Mouse (Mus musculus): ENCODE measurements around the gene Cops7b. TPM values are rescaled to one million over a fixed set of nuclear protein-coding genes. Genes with fewer than 3 reads are reported as not detected.

The Cops7b gene
- polyA plus RNA-seq, 1 experiment from 2014 or later = 64.6 TPM

DNA sequence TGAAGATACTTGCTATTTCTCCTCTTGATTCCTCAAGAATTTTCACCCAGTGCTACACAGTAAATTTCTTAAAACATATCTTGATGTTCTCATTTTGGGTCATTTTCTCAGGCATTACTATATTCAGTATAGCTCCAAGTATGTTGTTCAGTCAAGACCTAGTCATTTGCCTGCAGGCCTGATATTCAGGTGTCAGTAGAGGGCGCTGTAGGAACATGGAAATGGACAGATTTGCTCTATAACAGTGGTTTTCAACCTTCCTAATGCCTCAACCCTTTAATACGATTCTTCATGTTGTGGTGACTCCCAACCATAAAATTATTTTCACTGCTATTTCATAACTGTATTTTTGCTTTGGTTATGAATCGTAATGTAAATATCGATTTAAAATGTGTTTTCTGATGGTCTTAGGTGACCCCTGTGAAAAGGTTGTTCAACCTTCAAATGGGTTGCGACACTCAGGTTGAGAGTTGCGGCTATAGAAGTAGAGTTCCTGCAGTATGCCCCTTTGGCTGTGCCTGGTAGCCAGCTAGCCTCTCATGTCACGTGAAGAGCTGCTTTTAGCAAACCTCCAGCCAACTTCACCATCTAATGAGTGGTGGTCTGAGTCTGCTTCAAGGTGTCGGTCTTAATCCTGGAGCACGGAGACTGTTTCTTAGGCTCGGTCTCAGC lies 35.9 kb downstream of the Cops7b start:
- Histone ChIP-seq H3K36me3 (ENCODE audit: control insufficient read depth, insufficient read depth) (no peaks in the 10 kb centered on the region), H3K4me2 (ENCODE audit: low read length) (no peak overlapping the region), H3K27me3 (replicated peaks; ENCODE audit: control insufficient read depth, insufficient read depth, low read length) (no peaks in the 10 kb centered on the region), H3K4me3 (replicated peaks; ENCODE audit: low read length) (no peak overlapping the region), H3K27ac (ENCODE audit: low read length) (no peak overlapping the region), H3K4me1 (replicated peaks; ENCODE audit: control insufficient read depth, insufficient read depth, low read length) (no peaks in the 10 kb centered on the region), H3K9me3 (ENCODE audit: control insufficient read depth, low read length) (no peaks in the 10 kb centered on the region), H3K9ac (replicated peaks; ENCODE audit: low read depth, low read length) (no peak overlapping the region)
- 61% methylated on average over 10 of the region's 10 CpGs for WGBS
- peak; percentile 67; the same call in 1 of the 2 replicates for ATAC-seq

DNA sequence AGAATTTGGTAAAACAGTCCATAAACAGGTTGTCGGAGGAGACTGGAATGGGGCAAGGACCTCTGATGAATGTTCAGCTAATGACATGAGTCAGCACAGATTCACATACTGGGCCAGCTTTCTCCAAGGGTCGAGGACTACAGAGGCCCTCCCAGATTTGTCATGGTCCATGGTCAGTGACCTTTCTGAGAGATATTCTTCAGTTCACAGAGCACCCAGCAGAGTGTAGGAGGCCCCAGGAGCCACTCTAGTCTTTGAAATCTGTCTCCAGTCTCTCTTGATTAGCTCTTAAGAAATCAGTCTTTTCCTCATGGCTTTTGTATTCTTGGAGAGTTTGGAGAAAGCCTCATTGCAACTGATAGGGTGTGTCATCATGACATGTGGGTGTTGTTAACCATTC lies 39.6 kb downstream of the Cops7b start:
- Histone ChIP-seq H3K27ac (ENCODE audit: low read length) (no peak overlapping the region), H3K9me3 (ENCODE audit: control insufficient read depth, low read length) (no peaks in the 10 kb centered on the region), H3K4me1 (replicated peaks; ENCODE audit: control insufficient read depth, insufficient read depth, low read length) (no peaks in the 10 kb centered on the region), H3K36me3 (ENCODE audit: control insufficient read depth, insufficient read depth) (no peaks in the 10 kb centered on the region), H3K4me2 (ENCODE audit: low read length) (no peak overlapping the region), H3K4me3 (replicated peaks; ENCODE audit: low read length) (no peak overlapping the region), H3K9ac (replicated peaks; ENCODE audit: low read depth, low read length) (no peak overlapping the region), H3K27me3 (replicated peaks; ENCODE audit: control insufficient read depth, insufficient read depth, low read length) (no peaks in the 10 kb centered on the region)
- no peak for ATAC-seq
- WGBS = 73% methylated on average over 2 of the region's 2 CpGs

DNA sequence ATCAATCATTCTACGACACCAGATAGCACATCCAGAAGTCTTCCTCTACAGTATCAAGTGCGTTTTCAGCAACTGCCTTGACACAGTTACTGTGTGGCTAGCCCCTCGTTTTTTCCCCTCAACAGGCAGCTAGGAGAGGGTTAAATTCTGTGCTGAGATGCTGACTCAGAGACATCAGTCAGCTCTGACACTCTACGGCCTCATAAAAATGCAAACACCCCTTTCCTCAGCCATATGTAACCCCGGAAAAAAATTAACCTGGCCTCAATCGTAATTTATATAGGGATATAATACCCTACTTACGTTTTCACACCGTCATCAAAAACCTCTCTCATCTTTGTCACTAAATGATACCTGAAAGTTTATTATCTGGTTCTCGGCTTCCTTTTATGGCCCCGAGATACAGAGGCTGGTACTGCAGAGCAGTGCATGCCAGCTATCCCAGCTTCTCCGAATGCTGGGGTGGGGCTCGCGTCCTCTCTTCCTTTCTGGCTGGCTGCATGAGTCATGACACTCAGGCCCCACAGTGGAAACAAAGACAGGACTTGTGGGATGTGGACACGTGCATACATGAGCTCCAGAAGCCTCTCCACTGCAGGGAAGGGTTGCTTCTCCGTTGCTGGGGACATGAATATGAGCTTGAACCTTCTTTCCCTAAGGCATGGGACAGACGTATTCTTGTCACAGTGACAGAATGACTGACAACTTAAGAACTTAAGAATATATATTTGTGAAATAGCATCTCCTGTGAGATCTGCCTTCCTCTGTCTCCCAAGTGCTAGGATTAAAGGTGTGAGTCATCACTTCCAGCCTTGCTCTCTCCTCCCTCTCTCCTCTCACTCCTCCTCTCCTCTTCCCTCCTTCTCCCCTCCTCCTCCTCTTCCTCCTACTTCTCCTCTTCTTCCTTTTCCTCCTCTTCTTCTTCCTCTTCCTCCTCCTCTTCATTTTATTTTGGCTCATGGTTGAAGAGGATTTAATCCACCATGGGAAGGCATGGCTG lies 40.6 kb downstream of the Cops7b start:
- Histone ChIP-seq H3K9ac (replicated peaks; ENCODE audit: low read depth, low read length) (no peak overlapping the region), H3K4me3 (replicated peaks; ENCODE audit: low read length) (no peak overlapping the region), H3K36me3 (ENCODE audit: control insufficient read depth, insufficient read depth) (no peaks in the 10 kb centered on the region), H3K4me1 (replicated peaks; ENCODE audit: control insufficient read depth, insufficient read depth, low read length) (no peaks in the 10 kb centered on the region), H3K27me3 (replicated peaks; ENCODE audit: control insufficient read depth, insufficient read depth, low read length) (no peaks in the 10 kb centered on the region), H3K27ac (ENCODE audit: low read length) (no peak overlapping the region), H3K9me3 (ENCODE audit: control insufficient read depth, low read length) (no peaks in the 10 kb centered on the region), H3K4me2 (ENCODE audit: low read length) (no peak overlapping the region)
- 72% methylated on average over 16 of the region's 16 CpGs for WGBS
- no peak for ATAC-seq

DNA sequence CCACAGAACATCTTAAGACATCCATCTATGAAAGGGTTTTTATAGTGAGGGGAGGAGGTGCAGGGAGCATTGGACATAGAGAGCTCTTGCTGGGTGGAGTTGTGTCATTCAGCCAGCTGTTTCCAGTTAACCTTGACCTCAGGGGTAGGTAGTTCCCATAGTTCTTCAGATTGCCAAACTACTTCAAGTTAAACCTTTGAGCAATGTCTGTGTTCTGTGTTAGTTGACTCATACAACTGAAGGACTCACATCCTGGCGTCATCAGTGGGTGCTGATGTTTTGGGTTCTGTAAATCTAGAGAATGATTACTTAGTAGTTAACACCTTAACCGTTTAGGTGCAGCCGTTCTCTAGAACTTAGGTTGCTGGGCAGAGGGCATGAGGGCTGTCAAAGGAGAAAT lies 45.6 kb downstream of the Cops7b start:
- H3K4me3 ChIP-seq (replicated peaks; ENCODE audit: low read length) = no peak overlapping the region
- no peak overlapping the region for H3K27ac ChIP-seq (ENCODE audit: low read length)
- H3K27me3 ChIP-seq (replicated peaks; ENCODE audit: control insufficient read depth, insufficient read depth, low read length) = no peaks in the 10 kb centered on the region
- no peaks in the 10 kb centered on the region for H3K36me3 ChIP-seq (ENCODE audit: control insufficient read depth, insufficient read depth)
- H3K4me2 ChIP-seq (ENCODE audit: low read length) = no peak overlapping the region
- ATAC-seq = no peak
- no peak overlapping the region for H3K9ac ChIP-seq (replicated peaks; ENCODE audit: low read depth, low read length)
- no peaks in the 10 kb centered on the region for H3K4me1 ChIP-seq (replicated peaks; ENCODE audit: control insufficient read depth, insufficient read depth, low read length)
- WGBS = 81% methylated on average over 3 of the region's 3 CpGs
- no peaks in the 10 kb centered on the region for H3K9me3 ChIP-seq (ENCODE audit: control insufficient read depth, low read length)

DNA sequence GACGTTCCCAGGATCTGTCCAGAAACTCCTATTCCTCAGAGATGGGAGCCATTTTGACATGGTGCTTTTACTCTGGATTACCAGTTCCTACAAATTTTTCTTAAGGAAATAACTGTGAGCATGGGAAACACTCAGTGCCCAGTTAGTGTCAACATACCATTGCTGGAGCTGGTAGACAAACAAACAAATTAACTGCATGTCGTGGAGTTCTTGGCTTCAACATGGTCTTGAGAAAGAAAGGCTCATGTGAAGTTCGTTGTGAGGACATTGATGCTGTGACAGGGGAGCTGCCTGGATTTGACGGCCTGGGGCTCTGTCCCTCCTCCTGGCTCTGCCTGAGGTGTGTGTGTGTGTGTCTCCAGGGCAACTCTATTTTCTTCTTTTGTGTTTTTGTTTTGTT lies 47.2 kb downstream of the Cops7b start:
- Histone ChIP-seq H3K9ac (replicated peaks; ENCODE audit: low read depth, low read length) (no peak overlapping the region), H3K4me1 (replicated peaks; ENCODE audit: control insufficient read depth, insufficient read depth, low read length) (0 out of 2 replicates have a peak, but pooled peaks cover 4% of the 10 kb centered on the region), H3K4me3 (replicated peaks; ENCODE audit: low read length) (no peak overlapping the region), H3K9me3 (ENCODE audit: control insufficient read depth, low read length) (no peaks in the 10 kb centered on the region), H3K36me3 (ENCODE audit: control insufficient read depth, insufficient read depth) (no peaks in the 10 kb centered on the region), H3K27me3 (replicated peaks; ENCODE audit: control insufficient read depth, insufficient read depth, low read length) (no peaks in the 10 kb centered on the region), H3K4me2 (ENCODE audit: low read length) (no peak overlapping the region), H3K27ac (ENCODE audit: low read length) (no peak overlapping the region)
- WGBS = 34% methylated on average over 4 of the region's 4 CpGs
- ATAC-seq = no peak

DNA sequence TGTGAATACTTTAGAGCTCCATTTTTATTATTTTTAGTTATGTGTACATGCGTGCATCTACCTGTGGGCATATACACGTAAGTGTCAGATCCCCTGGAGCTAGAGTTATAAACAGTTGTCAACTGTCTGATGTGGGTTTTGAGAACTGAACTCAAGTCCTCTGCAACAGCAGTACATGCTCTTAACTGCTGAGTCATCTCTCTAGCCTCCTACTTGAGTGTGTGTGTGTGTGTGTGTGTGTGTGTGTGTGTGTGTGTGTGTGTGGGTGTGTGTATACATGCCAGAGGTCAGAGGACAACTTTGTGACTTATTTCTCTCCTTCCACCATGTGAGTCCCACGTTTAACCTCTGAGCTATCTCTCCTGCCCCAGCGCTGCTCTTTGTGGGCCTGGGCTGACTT lies 47.8 kb downstream of the Cops7b start:
- no peaks in the 10 kb centered on the region for H3K27me3 ChIP-seq (replicated peaks; ENCODE audit: control insufficient read depth, insufficient read depth, low read length)
- no peak for ATAC-seq
- H3K4me1 ChIP-seq (replicated peaks; ENCODE audit: control insufficient read depth, insufficient read depth, low read length) = 0 out of 2 replicates have a peak, but pooled peaks cover 4% of the 10 kb centered on the region
- H3K27ac ChIP-seq (ENCODE audit: low read length) = no peak overlapping the region
- no peak overlapping the region for H3K9ac ChIP-seq (replicated peaks; ENCODE audit: low read depth, low read length)
- H3K9me3 ChIP-seq (ENCODE audit: control insufficient read depth, low read length) = no peaks in the 10 kb centered on the region
- no peak overlapping the region for H3K4me2 ChIP-seq (ENCODE audit: low read length)
- H3K36me3 ChIP-seq (ENCODE audit: control insufficient read depth, insufficient read depth) = no peaks in the 10 kb centered on the region
- WGBS = 85% methylated on average over 4 of the region's 4 CpGs
- no peak overlapping the region for H3K4me3 ChIP-seq (replicated peaks; ENCODE audit: low read length)

DNA sequence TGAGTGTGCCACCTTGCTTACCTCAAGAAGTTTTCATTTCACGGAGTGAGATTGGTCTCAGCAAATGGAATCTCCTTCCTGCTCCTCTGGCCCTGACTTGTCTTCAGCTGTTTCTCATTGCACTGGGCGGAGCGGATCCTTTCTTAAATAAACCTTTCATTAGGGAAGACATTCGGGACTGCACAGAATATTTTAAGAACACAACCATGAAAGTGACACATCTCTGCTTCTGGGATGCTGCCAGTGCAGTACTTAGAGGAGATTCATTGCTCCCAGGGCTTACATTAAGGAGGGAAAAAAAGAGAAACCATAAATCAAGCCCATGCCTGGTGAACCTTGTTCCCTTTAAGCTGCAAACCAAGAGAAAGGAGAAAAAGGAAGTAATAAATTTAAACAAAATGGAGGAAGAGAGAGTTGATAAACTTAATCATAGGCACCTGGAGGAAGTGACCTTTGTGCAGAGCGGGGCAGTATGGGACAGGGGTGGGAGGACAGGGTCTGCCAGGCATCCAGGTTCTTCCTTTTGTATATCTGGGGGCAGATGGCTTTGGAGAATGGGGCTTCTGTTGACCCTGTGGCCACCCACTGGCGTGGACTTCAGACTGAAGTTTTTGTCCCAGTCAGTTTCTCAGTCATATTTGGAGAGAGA lies 50.2 kb downstream of the Cops7b start:
- no peak overlapping the region for H3K27ac ChIP-seq (ENCODE audit: low read length)

DNA sequence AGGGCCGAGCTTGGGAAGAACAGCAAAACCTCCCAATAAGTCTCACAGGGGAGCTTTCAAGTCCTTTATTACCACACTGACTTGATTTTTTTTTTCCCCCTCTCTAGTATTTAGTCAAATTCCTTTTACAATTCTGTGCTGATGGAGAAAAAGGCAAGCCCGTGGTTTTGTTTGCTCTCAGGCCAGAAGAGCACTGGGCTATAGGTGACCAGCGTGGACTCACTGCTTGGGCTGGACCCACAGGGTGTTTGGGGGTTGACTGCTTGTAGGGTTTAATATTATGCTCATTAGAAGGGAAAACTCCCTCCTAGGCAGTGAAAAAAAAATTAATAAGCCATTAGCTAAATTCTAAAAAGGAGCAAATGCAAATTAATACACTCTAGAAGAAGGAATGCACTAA lies 50.7 kb downstream of the Cops7b start:
- Histone ChIP-seq H3K36me3 (ENCODE audit: control insufficient read depth, insufficient read depth) (no peaks in the 10 kb centered on the region), H3K9me3 (ENCODE audit: control insufficient read depth, low read length) (no peaks in the 10 kb centered on the region), H3K27ac (ENCODE audit: low read length) (0 out of 2 replicates have a peak overlapping the region, but pooled peaks have one; percentile 53), H3K4me2 (ENCODE audit: low read length) (no peak overlapping the region), H3K27me3 (replicated peaks; ENCODE audit: control insufficient read depth, insufficient read depth, low read length) (no peaks in the 10 kb centered on the region), H3K4me1 (replicated peaks; ENCODE audit: control insufficient read depth, insufficient read depth, low read length) (0 out of 2 replicates have a peak, but pooled peaks cover 4% of the 10 kb centered on the region), H3K9ac (replicated peaks; ENCODE audit: low read depth, low read length) (no peak overlapping the region), H3K4me3 (replicated peaks; ENCODE audit: low read length) (no peak overlapping the region)
- no peak; the same call in 1 of the 2 replicates for ATAC-seq
- 41% methylated on average over 3 of the region's 3 CpGs for WGBS

More for the DNA sequence above, 50.2 kb downstream of the Cops7b start:
- Histone ChIP-seq H3K4me3 (replicated peaks; ENCODE audit: low read length) (no peak overlapping the region), H3K9me3 (ENCODE audit: control insufficient read depth, low read length) (no peaks in the 10 kb centered on the region), H3K4me2 (ENCODE audit: low read length) (no peak overlapping the region), H3K9ac (replicated peaks; ENCODE audit: low read depth, low read length) (no peak overlapping the region), H3K27me3 (replicated peaks; ENCODE audit: control insufficient read depth, insufficient read depth, low read length) (no peaks in the 10 kb centered on the region), H3K4me1 (replicated peaks; ENCODE audit: control insufficient read depth, insufficient read depth, low read length) (0 out of 2 replicates have a peak, but pooled peaks cover 4% of the 10 kb centered on the region), H3K36me3 (ENCODE audit: control insufficient read depth, insufficient read depth) (no peaks in the 10 kb centered on the region)
- ATAC-seq = no peak
- 74% methylated on average over 6 of the region's 6 CpGs for WGBS

All from forebrain, embryonic 16.5 days (tissue).